Mouse (Mus musculus) heart, postnatal 25 days (tissue): Measurements from ENCODE around the gene Caap1. TPM values are rescaled to one million over a fixed set of nuclear protein-coding genes. Genes with fewer than 3 reads are reported as not detected.
A peak's percentile ranks its signal among the peaks of the same experiment; 100 is the strongest.

Experiments used
- DNase-seq: peaks from one replicate; pipeline ENCODE4 v3.0.0; 2022; ENCODE audit warnings: low spot score
- intact Hi-C: fragments of 180-260 bp; cut with DNase I; formaldehyde crosslinking; loops from one replicate; pipeline ENCODE4 v1.15.1; 2025
- total RNA-seq, 2 experiments: library from RNA; stranded (reverse); gene quantifications; 2 replicates each; pipeline ENCODE4 v1.2.3; 2021

Gene Caap1
- 1 to 10 TPM; 3.9 to 4.5 TPM for total RNA-seq

DNA sequence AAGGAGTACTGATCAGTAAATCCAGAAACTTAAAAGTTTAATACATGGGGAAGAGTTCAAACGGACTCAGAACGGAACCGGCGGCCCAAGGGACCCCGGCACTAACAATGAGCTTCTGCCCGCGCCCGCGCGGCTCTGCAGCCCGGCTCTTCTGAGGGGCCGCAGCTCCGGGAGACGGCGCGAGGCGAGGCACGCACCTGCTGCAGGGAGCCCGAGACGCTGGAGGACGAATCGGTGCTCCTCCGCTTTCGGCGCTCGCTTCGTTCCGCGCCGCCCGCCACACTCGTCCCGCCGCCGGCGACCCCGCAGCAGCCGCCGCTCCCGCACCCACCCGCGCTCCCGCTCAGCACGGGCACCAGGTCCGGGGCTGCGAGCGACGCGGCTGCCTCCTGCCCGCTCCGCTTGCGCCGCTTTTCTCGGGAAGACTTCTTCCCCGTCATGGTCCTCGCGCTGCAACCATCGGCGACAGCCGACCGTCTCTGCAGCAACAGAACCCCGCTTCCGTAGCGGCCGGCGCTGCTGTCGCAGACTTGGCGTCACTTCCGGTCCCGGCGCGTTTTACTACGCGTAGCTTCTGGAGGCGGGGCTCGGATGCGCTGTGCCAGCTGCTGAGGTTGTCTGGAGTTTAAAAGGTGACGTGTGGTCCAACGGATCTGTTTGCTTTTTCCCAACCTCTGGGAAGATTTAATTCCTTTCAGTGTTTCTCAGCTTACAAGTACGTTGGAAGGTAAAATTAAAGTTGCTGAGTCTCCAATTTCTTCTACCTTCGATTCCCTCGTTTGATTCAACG, at the start of gene Caap1, which contains the start of gene Gm10306:
Gene Caap1, minus strand, starts transcription at position 532 of the 790 bp plus-strand sequence.
Gene Gm10306, plus strand, starts transcription at position 282 of the 790 bp plus-strand sequence.
- intact Hi-C loops, result no loop called here
- peak; percentile 80 for DNase-seq

DNA sequence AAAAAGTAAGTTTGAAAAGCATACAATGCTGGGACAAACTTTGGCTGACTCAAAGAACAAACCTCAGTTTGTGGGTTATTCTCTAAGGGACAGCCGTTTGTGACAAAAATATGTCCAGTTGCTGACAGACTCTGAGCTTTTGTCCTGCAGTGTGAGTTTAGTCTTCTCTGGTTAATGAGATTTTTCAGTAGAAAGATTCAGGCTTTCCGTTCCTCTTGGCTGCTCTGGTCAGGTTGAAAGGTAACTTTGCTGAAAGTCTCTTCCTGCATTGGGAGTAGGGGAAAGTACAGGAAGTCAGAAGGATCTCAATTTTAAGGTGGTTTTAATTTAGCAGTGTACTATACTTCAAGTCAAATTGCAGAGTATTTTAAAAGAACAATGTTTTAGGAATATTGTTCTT, 49.0 kb upstream of the Caap1 start:
- intact Hi-C loops, result no loop called here
- DNase-seq, result no peak

DNA sequence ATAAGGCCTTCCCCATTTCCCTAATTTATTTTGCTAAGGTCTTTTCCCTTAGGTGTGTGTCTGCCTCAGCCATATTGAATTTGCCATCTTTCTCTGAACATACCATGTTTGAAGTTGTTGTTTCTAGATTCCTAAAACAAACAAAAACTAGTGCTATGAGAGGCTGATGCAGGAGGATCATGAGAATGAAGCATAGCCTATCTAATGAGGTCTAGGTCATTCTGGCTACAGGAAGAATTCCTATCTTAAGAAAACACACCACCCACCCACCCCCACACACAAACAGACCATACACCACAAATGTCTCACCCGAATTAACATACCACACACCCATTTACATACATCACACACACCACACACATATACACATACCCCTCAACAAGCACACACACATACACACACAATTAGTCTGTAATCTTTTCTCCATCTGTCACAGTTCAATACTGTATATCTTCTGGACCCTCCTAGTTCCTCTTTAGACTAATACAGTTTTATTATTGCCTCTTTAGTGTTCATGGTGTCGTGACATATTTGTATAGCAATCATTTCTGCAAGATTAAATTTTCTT, 47.9 kb upstream of the Caap1 start:
- DNase-seq, result no peak
- intact Hi-C loops, result no loop called here

- DNase-seq, result peak; percentile 80
- intact Hi-C loops, result no loop called here
These were observed 46.5 kb upstream of the Caap1 start, which contains the start of gene Plaa for GRCm38 (mm10) chr4:94603031-94603629. Gene Plaa, minus strand, starts transcription at chr4:94603244.

GRCm38 (mm10) chr4:94602496-94603030, 46.0 kb upstream of the Caap1 start:
- intact Hi-C loops, result no loop called here
- DNase-seq, result no peak

DNA sequence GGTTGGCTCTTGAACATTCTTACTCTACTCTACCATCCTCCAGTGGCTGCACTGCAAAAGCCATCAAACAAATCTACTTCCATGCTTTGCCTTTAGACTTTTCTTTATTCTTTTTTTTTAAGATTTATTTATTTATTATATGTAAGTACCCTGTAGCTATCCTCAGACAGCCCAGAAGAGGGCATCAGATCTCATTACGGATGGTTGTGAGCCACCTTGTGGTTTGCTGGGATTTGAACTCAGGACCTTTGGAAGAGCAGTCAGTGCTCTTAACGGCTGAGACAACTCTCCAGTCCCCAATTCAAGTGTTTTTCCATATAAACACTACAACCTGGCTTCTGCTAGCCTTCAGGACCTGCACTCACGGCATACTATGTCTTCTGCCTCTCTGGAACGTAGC, 44.8 kb upstream of the Caap1 start:
- DNase-seq, result no peak
- intact Hi-C loops, result no loop called here

- intact Hi-C loops, result no loop called here
These were observed 36.1 kb upstream of the Caap1 start for GRCm38 (mm10) chr4:94592709-94593108.

DNA sequence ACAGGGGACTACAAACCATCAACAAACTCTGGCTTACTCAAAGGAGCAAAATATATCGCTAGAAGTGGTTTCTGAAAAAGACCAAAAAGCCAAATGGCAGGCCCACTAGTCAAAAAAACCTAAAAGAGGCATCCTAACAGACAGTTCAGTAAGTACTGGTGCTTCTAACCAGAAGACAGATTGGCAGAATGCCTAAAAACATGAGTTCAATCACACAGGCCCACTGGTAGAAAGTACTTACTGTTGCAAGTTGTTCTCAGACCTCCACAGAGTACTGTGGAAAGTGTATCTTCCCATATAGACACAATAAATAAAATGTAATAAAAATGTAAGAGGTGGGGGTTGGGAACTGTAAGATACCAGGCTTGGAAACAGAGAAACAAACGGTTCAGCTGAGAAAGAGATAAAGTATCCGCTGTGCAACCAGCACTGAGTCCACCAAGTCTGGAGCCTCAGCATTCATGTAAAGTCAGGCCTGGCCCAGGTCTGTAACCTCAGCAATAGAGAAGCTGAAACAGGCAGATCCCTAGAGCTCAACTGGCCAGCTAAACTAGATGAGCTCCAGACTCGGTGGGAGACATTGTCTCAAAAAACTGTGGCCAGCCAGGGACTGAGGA, 35.3 kb upstream of the Caap1 start:
- DNase-seq, result no peak
- intact Hi-C loops, result no loop called here

More at GRCm38 (mm10) chr4:94592709-94593108, 36.1 kb upstream of the Caap1 start:
- no peak for DNase-seq

DNA sequence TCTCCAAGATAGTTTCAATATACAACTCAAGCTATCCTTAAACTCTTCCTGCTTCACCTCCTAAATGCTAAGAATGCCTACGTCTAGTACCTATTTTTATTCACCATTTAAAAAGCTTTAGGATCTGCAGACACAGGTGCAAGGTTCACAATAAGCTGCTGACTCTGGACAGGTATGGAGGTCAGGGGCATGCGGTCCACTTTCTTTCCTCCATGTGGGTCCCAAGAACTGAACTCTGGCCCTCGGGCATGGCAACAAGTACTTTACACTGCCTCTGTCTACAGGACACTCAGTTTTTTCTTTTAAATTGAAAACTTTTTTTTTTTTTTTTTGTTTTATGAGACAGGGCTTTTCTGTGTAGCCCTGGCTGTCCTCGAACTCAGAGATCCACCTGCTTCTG, 16.1 kb upstream of the Caap1 start:
- intact Hi-C loops, result no loop called here
- DNase-seq, result no peak

DNA sequence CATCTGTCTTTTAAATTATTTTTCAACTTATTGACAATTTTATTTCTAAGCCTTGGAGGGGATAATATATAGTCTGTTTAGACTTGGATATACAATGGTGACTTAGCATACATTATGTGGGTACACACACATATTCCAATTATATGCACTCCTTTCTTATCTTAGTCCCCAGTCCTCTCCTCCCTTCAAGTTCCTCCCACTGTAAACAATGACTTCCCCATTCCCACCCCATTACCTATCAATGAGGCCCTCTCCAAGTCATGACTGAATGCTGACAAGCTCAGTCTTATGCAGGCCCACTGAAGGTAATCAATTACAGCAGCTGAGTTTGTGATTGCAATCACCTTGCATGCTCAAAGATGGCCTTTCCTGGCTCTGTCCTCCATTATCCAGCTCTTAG, 7.7 kb upstream of the Caap1 start:
- no peak for DNase-seq
- intact Hi-C loops, result no loop called here

GRCm38 (mm10) chr4:94561954-94562648, 5.5 kb upstream of the Caap1 start:
- DNase-seq, result no peak

DNA sequence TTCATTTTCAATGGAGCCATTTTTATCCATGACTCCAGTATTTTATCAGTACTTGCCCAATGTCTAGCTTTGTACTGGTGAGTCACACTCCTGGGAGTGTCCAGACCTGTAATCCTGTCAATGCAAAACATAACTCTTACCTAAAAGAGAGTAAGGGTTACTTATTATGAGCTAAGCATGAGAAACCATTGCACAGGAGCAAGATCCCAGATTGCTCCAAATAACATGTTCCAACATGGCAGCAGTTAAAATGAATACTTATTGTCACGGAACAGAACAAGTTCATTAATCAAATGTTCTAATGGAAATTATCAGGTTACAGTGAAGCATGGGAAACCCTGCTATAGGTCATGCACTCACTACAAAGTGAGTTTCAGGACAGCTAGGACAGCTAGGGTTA, 3.7 kb upstream of the Caap1 start:
- intact Hi-C loops, result no loop called here
- no peak for DNase-seq

More at GRCm38 (mm10) chr4:94561954-94562648, 5.5 kb upstream of the Caap1 start:
- intact Hi-C loops, result no loop called here

GRCm38 (mm10) chr4:94559266-94559665, 2.7 kb upstream of the Caap1 start:
- intact Hi-C loops, result no loop called here
- DNase-seq, result no peak

GRCm38 (mm10) chr4:94557145-94557544, 549 bp upstream of the Caap1 start:
- intact Hi-C loops, result no loop called here
- DNase-seq, result no peak

GRCm38 (mm10) chr4:94554955-94555494, 1.6 kb downstream of the Caap1 start:
- intact Hi-C loops, result no loop called here
- no peak for DNase-seq

- DNase-seq, result no peak
These were observed 12.3 kb downstream of the Caap1 start for GRCm38 (mm10) chr4:94544321-94544720.

GRCm38 (mm10) chr4:94543041-94543440, 13.6 kb downstream of the Caap1 start:
- intact Hi-C loops, result no loop called here
- DNase-seq, result no peak

More at GRCm38 (mm10) chr4:94544321-94544720, 12.3 kb downstream of the Caap1 start:
- intact Hi-C loops, result no loop called here

GRCm38 (mm10) chr4:94533205-94533604, 23.4 kb downstream of the Caap1 start:
- intact Hi-C loops, result no loop called here
- DNase-seq, result no peak

DNA sequence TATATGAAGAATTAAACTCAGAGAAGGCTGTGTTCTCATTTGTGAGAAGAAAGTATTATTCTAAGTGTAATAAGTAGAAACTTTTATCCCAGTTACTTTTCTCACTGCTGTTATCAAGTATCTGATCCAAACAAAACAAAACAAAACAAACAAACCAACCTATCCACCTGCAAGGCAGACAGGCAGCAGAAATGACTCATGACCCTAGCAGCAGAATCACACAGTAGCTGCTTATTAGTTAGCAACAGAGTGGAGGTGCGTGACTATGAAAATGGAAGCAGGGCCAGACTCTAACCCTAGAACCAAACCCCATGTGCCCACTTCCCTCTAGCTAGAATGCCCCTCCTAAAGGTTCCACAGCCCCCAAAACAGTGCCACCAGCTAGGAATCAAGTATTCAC, 27.1 kb downstream of the Caap1 start:
- DNase-seq, result no peak
- intact Hi-C loops, result no loop called here
